Mouse (Mus musculus) CH12.LX (cell line): ENCODE data around the gene Tmem223. TPM values are rescaled to one million over a fixed set of nuclear protein-coding genes. Genes with fewer than 3 reads are reported as not detected.
A peak's percentile ranks its signal among the peaks of the same experiment; 100 is the strongest.

Experiments
- DNase-seq: peaks from one replicate; pipeline ENCODE4 v3.0.0-alpha.2; 2013; ENCODE audit errors: extremely low read depth
- H3K27ac ChIP-seq: 2 replicates; pipeline ENCODE4 v1.5.1; 2012; ENCODE audit warnings: low read depth, mild to moderate bottlenecking, control low read depth, moderate library complexity; ENCODE audit not compliant: insufficient read depth
- H3K27me3 ChIP-seq: replicated peaks from 2 replicates; pipeline ENCODE3; 2012; ENCODE audit warnings: inconsistent platforms
- H3K36me3 ChIP-seq, 2 experiments: replicated peaks in 1 of 2; 2 replicates each; pipeline versions ENCODE3 to v1.6.1; 2012; ENCODE audit warnings: inconsistent platforms in 1 of 2, low read length in 1 of 2, mild to moderate bottlenecking in 1 of 2, mixed read lengths in 1 of 2, moderate library complexity in 1 of 2; ENCODE audit not compliant: control insufficient read depth in 1 of 2, insufficient read depth in 1 of 2
- H3K4me1 ChIP-seq, 2 experiments: 2 replicates each; pipeline ENCODE4 v1.6.1; 2012; ENCODE audit warnings: inconsistent platforms in 1 of 2, moderate library complexity in 1 of 2; ENCODE audit not compliant: insufficient read depth in 2 of 2, control insufficient read depth in 1 of 2
- H3K4me2 ChIP-seq: 2 replicates; pipeline ENCODE4 v1.6.1; 2012; ENCODE audit warnings: low read depth, mild to moderate bottlenecking, control low read depth; ENCODE audit not compliant: poor library complexity, insufficient read depth, severe bottlenecking
- H3K4me3 ChIP-seq, 3 experiments: fragments of 150-350 bp in 1 of 3; sonication (generic) in 1 of 3; replicated peaks in 1 of 3; 2 replicates each; pipeline versions ENCODE3 to v1.5.1; 2011 to 2012; ENCODE audit warnings: low read depth in 2 of 3, low read length in 2 of 3, mild to moderate bottlenecking in 2 of 3, moderate library complexity in 2 of 3, control low read depth in 1 of 3, improper control_type of control experiment in 1 of 3, inconsistent platforms in 1 of 3, mixed read lengths in 1 of 3; ENCODE audit not compliant: poor library complexity in 1 of 3
- H3K79me2 ChIP-seq: replicated peaks from 2 replicates; pipeline ENCODE4 v1.6.1; 2012; ENCODE audit warnings: mild to moderate bottlenecking, moderate library complexity; ENCODE audit not compliant: control insufficient read depth, poor library complexity, insufficient read depth, severe bottlenecking; ENCODE audit errors: extremely low read depth
- H3K9ac ChIP-seq: 2 replicates; pipeline ENCODE4 v1.6.1; 2012; ENCODE audit warnings: low read depth, mild to moderate bottlenecking, control low read depth, moderate library complexity; ENCODE audit not compliant: insufficient read depth
- H3K9me3 ChIP-seq: replicated peaks from 2 replicates; pipeline ENCODE3; 2012; ENCODE audit warnings: low read length, inconsistent platforms, mixed read lengths
- BHLHE40 ChIP-seq: IDR thresholded peaks from 2 replicates; pipeline ENCODE4 v1.6.1; 2011; ENCODE audit warnings: mild to moderate bottlenecking, low read depth, low read length, improper control_type of control experiment
- CHD2 ChIP-seq: IDR thresholded peaks from 2 replicates; pipeline ENCODE4 v1.6.1; 2011; ENCODE audit warnings: low read length, improper control_type of control experiment
- CTCF ChIP-seq, 2 experiments: IDR thresholded peaks in 1 of 2; conservative IDR thresholded peaks in 1 of 2; 2 replicates each; pipeline ENCODE4 v1.5.1; 2011 to 2012; ENCODE audit warnings: low read depth in 2 of 2, low read length in 2 of 2, improper control_type of control experiment in 1 of 2, inconsistent platforms in 1 of 2, mild to moderate bottlenecking in 1 of 2, moderate library complexity in 1 of 2
- E2F4 ChIP-seq: IDR thresholded peaks from 2 replicates; pipeline ENCODE4 v1.6.1; 2011; ENCODE audit warnings: low read depth, low read length, improper control_type of control experiment; ENCODE audit not compliant: insufficient replicate concordance
- ETS1 ChIP-seq: conservative IDR thresholded peaks from 2 replicates; pipeline ENCODE4 v1.6.1; 2012; ENCODE audit warnings: low read depth, mild to moderate bottlenecking, inconsistent platforms, low read length, improper control_type of control experiment, moderate library complexity
- GABPA ChIP-seq: IDR thresholded peaks from 2 replicates; pipeline ENCODE4 v1.6.1; 2012; ENCODE audit warnings: low read depth, low read length, improper control_type of control experiment, inconsistent platforms; ENCODE audit not compliant: insufficient replicate concordance
- IRF4 ChIP-seq: IDR thresholded peaks from 2 replicates; pipeline ENCODE4 v1.6.1; 2014; ENCODE audit warnings: low read depth, mild to moderate bottlenecking, inconsistent platforms, low read length, improper control_type of control experiment
- JUN ChIP-seq: IDR thresholded peaks from 2 replicates; pipeline ENCODE4 v1.6.1; 2011; ENCODE audit warnings: low read depth, mild to moderate bottlenecking, low read length, improper control_type of control experiment, moderate library complexity; ENCODE audit not compliant: insufficient read depth
- JUND ChIP-seq: conservative IDR thresholded peaks from 2 replicates; pipeline ENCODE4 v1.6.1; 2011; ENCODE audit warnings: low read depth, low read length, improper control_type of control experiment
- MAX ChIP-seq: IDR thresholded peaks from 2 replicates; pipeline ENCODE4 v1.6.1; 2011; ENCODE audit warnings: low read length, improper control_type of control experiment
- MAZ ChIP-seq: IDR thresholded peaks from 2 replicates; pipeline ENCODE4 v1.6.1; 2012; ENCODE audit warnings: low read depth, mild to moderate bottlenecking, inconsistent platforms, low read length, improper control_type of control experiment, moderate library complexity
- MXI1 ChIP-seq: IDR thresholded peaks from 2 replicates; pipeline ENCODE4 v1.6.1; 2011; ENCODE audit warnings: mild to moderate bottlenecking, low read depth, low read length, improper control_type of control experiment
- MYC ChIP-seq: IDR thresholded peaks from 2 replicates; pipeline ENCODE4 v1.6.1; 2011; ENCODE audit warnings: low read depth, mild to moderate bottlenecking, improper control_type of control experiment, low read length
- NELFE ChIP-seq: IDR thresholded peaks from 2 replicates; pipeline ENCODE4 v1.6.1; 2011; ENCODE audit warnings: low read depth, low read length, improper control_type of control experiment
- NRF1 ChIP-seq: IDR thresholded peaks from 2 replicates; pipeline ENCODE4 v1.6.1; 2014; ENCODE audit warnings: low read depth, mild to moderate bottlenecking, inconsistent platforms, low read length, improper control_type of control experiment, moderate library complexity
- PAX5 ChIP-seq: IDR thresholded peaks from 2 replicates; pipeline ENCODE4 v1.6.1; 2012; ENCODE audit warnings: low read length, inconsistent platforms, mixed read lengths
- POLR2A ChIP-seq: IDR thresholded peaks from 2 replicates; pipeline ENCODE4 v1.6.1; 2011; ENCODE audit warnings: low read depth, mild to moderate bottlenecking, improper control_type of control experiment, low read length
- POLR2AphosphoS2 ChIP-seq: IDR thresholded peaks from 2 replicates; pipeline ENCODE4 v1.6.1; 2011; ENCODE audit warnings: low read depth, low read length, improper control_type of control experiment
- RCOR1 ChIP-seq: conservative IDR thresholded peaks from 2 replicates; pipeline ENCODE4 v1.6.1; 2012; ENCODE audit warnings: low read depth, mild to moderate bottlenecking, inconsistent platforms, low read length, improper control_type of control experiment
- SIN3A ChIP-seq: IDR thresholded peaks from 2 replicates; pipeline ENCODE4 v1.6.1; 2012; ENCODE audit warnings: low read length, improper control_type of control experiment, inconsistent platforms
- SMC3 ChIP-seq: IDR thresholded peaks from 2 replicates; pipeline ENCODE4 v1.6.1; 2011; ENCODE audit warnings: low read depth, low read length, improper control_type of control experiment
- TBP ChIP-seq: conservative IDR thresholded peaks from 2 replicates; pipeline ENCODE4 v1.6.1; 2011; ENCODE audit warnings: low read depth, low read length, improper control_type of control experiment
- TCF12 ChIP-seq: IDR thresholded peaks from 2 replicates; pipeline ENCODE4 v1.6.1; 2014; ENCODE audit warnings: low read depth, mild to moderate bottlenecking, inconsistent platforms, low read length, improper control_type of control experiment
- UBTF ChIP-seq: IDR thresholded peaks from 2 replicates; pipeline ENCODE4 v1.6.1; 2012; ENCODE audit warnings: low read depth, mild to moderate bottlenecking, inconsistent platforms, low read length, improper control_type of control experiment, moderate library complexity
- ZMIZ1 ChIP-seq: IDR thresholded peaks from 2 replicates; pipeline ENCODE4 v1.6.1; 2012; ENCODE audit warnings: low read depth, mild to moderate bottlenecking, inconsistent platforms, low read length, improper control_type of control experiment
- ZNF384 ChIP-seq: IDR thresholded peaks from 2 replicates; pipeline ENCODE4 v1.6.1; 2012; ENCODE audit warnings: low read depth, low read length, improper control_type of control experiment, inconsistent platforms
- dilution Hi-C: fragments of 300-500 bp; cut with MboI; formaldehyde crosslinking; loops from 2 replicates; pipeline ENCODE4 v1.14.3; 2020; ENCODE audit warnings: low sequenced_read_pairs; ENCODE audit not compliant: extremely low pct_unique_long_range_greater_than_20kb, extremely low pct_ligation_motif_present
- in situ Hi-C: fragments of 300-500 bp; cut with MboI; formaldehyde crosslinking; loops from 3 replicates; pipeline ENCODE4 v1.14.3; 2019; ENCODE audit warnings: low sequenced_read_pairs, low pct_ligation_motif_present, low pct_unique_long_range_greater_than_20kb, mixed read lengths
- polyA plus RNA-seq: library from polyadenylated mRNA; unstranded; fragments of >175 nt; gene quantifications from 2 replicates; pipeline ENCODE4 v1.2.1, GENCODE M21; 2012; ENCODE audit warnings: low read depth; ENCODE audit not compliant: insufficient read length
- total RNA-seq, 2 experiments: library from RNA; depleted of rRNA; stranded (reverse); fragments of 300-350 nt in 1 of 2; fragments of >200 nt in 1 of 2; gene quantifications; 2 replicates each; pipeline ENCODE4 v1.2.3; 2012 to 2014

The Tmem223 gene
- total and polyA plus RNA-seq, 3 experiments, result 45.7 to 106 (median 56.5) TPM

DNA sequence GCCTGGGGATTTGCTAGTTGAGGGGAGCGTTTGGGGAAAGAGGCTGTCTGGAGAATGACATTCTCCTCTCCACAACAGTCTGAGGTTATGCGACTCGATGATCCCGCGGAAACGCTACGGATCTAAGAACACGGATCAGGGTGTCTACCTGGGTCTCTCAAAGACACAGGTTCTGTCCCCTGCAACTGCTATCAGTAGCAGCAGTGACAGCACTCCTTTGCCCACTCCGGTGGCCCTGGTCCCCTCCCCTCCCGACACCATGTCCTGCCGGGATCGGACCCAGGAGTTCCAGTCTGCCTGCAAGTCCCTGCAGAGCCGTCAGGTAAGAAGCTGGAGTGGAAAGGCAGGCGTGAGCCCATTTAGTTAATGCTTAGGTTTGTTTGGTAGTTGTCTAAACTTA, 28.6 kb upstream of the Tmem223 start:
- Histone ChIP-seq H3K36me3 (peaks cover 58 to 83% of the 10 kb centered on the region in 2 experiments), H3K4me1 (peaks cover 9 to 35% of the 10 kb centered on the region in 2 experiments), H3K79me2 (peaks cover 31% of the 10 kb centered on the region), H3K27ac (0 out of 2 replicates have a peak overlapping the region, but pooled peaks have one; percentile 8), H3K9ac (peak overlapping the region; percentile 92), H3K27me3 (no peaks in the 10 kb centered on the region), H3K9me3 (no peaks in the 10 kb centered on the region), H3K4me3 (peak overlapping the region; percentile 75 to 77 (median 77)), H3K4me2 (peak overlapping the region; percentile 72)
- TF ChIP-seq POLR2AphosphoS2 (no peak), PAX5 (no peak), MAZ (no peak), UBTF (no peak), ETS1 (no peak), SMC3 (no peak), RCOR1 (no peak), ZMIZ1 (no peak), JUN (no peak), MYC (no peak), ZNF384 (no peak), CHD2 (no peak), GABPA (no peak), TBP (no peak), POLR2A (no peak), BHLHE40 (no peak), NELFE (no peak), SIN3A (no peak), TCF12 (no peak), NRF1 (no peak)
- no peak for DNase-seq
- in situ Hi-C loops, result loop anchor here (25.0 kb wide), 1 partner anchor 370 kb away; no protein-coding TSS in a partner anchor
- dilution Hi-C loops, result no loop called here

DNA sequence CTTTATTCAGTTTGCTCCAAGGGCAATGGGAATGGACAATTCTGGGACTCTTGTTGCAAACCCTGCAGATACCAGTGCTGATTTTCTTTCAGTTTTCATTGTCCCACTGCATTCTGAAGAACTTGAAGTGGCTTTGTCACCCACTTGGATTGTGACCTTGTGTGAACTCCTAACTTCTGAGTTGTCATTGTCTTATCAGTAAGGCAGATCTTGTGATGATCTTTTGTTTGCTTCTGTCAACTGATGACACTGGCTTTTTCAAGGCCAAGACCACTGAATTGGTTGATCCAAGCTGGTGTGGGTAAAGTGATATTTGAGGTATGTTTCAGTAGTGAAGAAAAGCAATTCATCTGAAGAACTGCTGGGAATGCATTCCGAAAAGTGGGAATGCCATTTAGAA, 25.4 kb upstream of the Tmem223 start:
- DNase-seq, result no peak
- Histone ChIP-seq H3K9me3 (no peaks in the 10 kb centered on the region), H3K27ac (no peak overlapping the region), H3K4me1 (peaks cover 9 to 21% of the 10 kb centered on the region in 2 experiments), H3K36me3 (peaks cover 60 to 82% of the 10 kb centered on the region in 2 experiments), H3K4me3 (no peak overlapping the region), H3K4me2 (no peak overlapping the region), H3K79me2 (peaks cover 20% of the 10 kb centered on the region), H3K27me3 (no peaks in the 10 kb centered on the region), H3K9ac (no peak overlapping the region)
- dilution Hi-C loops (no loop called here), in situ Hi-C loops (loop anchor here (25.0 kb wide), 1 partner anchor 367 kb away; no protein-coding TSS in a partner anchor)
- no peak for TF ChIP-seq POLR2A
- no peak for TF ChIP-seq ZMIZ1
- no peak for TF ChIP-seq JUND
- no peak for TF ChIP-seq BHLHE40
- no peak for TF ChIP-seq CTCF (conservative IDR thresholded peaks at IDR 0.05 in 1 of 2, IDR thresholded peaks at IDR 0.05 in 1 of 2; ENCODE audit: low read depth in 2 of 2, low read length in 2 of 2)
- TF ChIP-seq NELFE, result no peak
- no peak for TF ChIP-seq MAX
- TF ChIP-seq UBTF, result no peak
- TF ChIP-seq E2F4, result no peak
- TF ChIP-seq IRF4, result no peak
- no peak for TF ChIP-seq TBP
- TF ChIP-seq MXI1, result no peak
- no peak for TF ChIP-seq CHD2
- no peak for TF ChIP-seq MAZ
